Mouse (Mus musculus): ENCODE data around the gene Arid5b.

Arid5b gene

GRCm38 (mm10) chr10:68268629-68269028 is 9.9 kb downstream of the Arid5b start:
- no peak for DNase-seq

GRCm38 (mm10) chr10:68263969-68264688 is 14.4 kb downstream of the Arid5b start:
- DNase-seq: no peak

- no peak for DNase-seq
Measured at GRCm38 (mm10) chr10:68263296-68263968, 15.1 kb downstream of the Arid5b start.

GRCm38 (mm10) chr10:68259601-68260000 is 18.9 kb downstream of the Arid5b start:
- DNase-seq: no peak

- DNase-seq: no peak
Measured at GRCm38 (mm10) chr10:68257358-68258056, 21.0 kb downstream of the Arid5b start.

GRCm38 (mm10) chr10:68256134-68256533 is 22.4 kb downstream of the Arid5b start:
- DNase-seq: no peak

GRCm38 (mm10) chr10:68253452-68254117 is 25.0 kb downstream of the Arid5b start:
- DNase-seq: no peak

GRCm38 (mm10) chr10:68252650-68253049 is 25.9 kb downstream of the Arid5b start:
- DNase-seq: no peak

- DNase-seq: no peak
Measured at GRCm38 (mm10) chr10:68249355-68249782, 29.2 kb downstream of the Arid5b start.

GRCm38 (mm10) chr10:68248281-68249015 is 30.1 kb downstream of the Arid5b start:
- no peak for DNase-seq

- no peak for DNase-seq
Measured at GRCm38 (mm10) chr10:68247490-68248280, 30.9 kb downstream of the Arid5b start.

- no peak for DNase-seq
Measured at GRCm38 (mm10) chr10:68246603-68247247, 31.8 kb downstream of the Arid5b start.

- no peak for DNase-seq
Measured at GRCm38 (mm10) chr10:68240804-68241485, 37.6 kb downstream of the Arid5b start.

- no peak for DNase-seq
Measured at GRCm38 (mm10) chr10:68240094-68240803, 38.3 kb downstream of the Arid5b start.

GRCm38 (mm10) chr10:68239426-68240070 is 39.0 kb downstream of the Arid5b start:
- DNase-seq: no peak

- no peak for DNase-seq
Measured at GRCm38 (mm10) chr10:68238707-68239425, 39.7 kb downstream of the Arid5b start.

- DNase-seq: no peak
Measured at GRCm38 (mm10) chr10:68238182-68238581, 40.4 kb downstream of the Arid5b start.

- DNase-seq: no peak
Measured at GRCm38 (mm10) chr10:68236956-68237455, 41.5 kb downstream of the Arid5b start.
